Mouse (Mus musculus): ENCODE measurements around the gene Il6ra. TPM values are rescaled to one million over a fixed set of nuclear protein-coding genes. Genes with fewer than 3 reads are reported as not detected.

Il6ra gene
- polyA plus RNA-seq, 1 experiment from 2014 or later = 2.3 TPM

GRCm38 (mm10) chr3:89948655-89949054 lies 35.7 kb upstream of the Il6ra start:
- no peak overlapping the region for H3K9ac ChIP-seq (ENCODE audit: low read depth, low read length)
- peaks cover 98% of the 10 kb centered on the region for H3K36me3 ChIP-seq (ENCODE audit: control insufficient read depth, insufficient read depth, low read length)
- H3K27me3 ChIP-seq (replicated peaks; ENCODE audit: control insufficient read depth, insufficient read depth, low read length) = no peaks in the 10 kb centered on the region
- no peak for DNase-seq (ENCODE audit: low spot score)
- H3K4me2 ChIP-seq (ENCODE audit: low read depth, low read length) = no peak overlapping the region
- H3K27ac ChIP-seq (replicated peaks; ENCODE audit: low read depth, low read length) = no peak overlapping the region
- no peak for ATAC-seq (ENCODE audit: low read depth)
- H3K9me3 ChIP-seq (ENCODE audit: control insufficient read depth, low read length) = no peaks in the 10 kb centered on the region
- WGBS = 88% methylated on average over 6 of the region's 6 CpGs
- H3K4me3 ChIP-seq (ENCODE audit: low read depth, low read length) = no peak overlapping the region
- no peaks in the 10 kb centered on the region for H3K4me1 ChIP-seq (ENCODE audit: control insufficient read depth, insufficient read depth, low read length)

- Histone ChIP-seq H3K36me3 (ENCODE audit: control insufficient read depth, insufficient read depth, low read length) (peaks cover 100% of the 10 kb centered on the region), H3K4me3 (ENCODE audit: low read depth, low read length) (no peak overlapping the region), H3K4me2 (ENCODE audit: low read depth, low read length) (no peak overlapping the region), H3K9me3 (ENCODE audit: control insufficient read depth, low read length) (no peaks in the 10 kb centered on the region), H3K9ac (ENCODE audit: low read depth, low read length) (no peak overlapping the region), H3K27me3 (replicated peaks; ENCODE audit: control insufficient read depth, insufficient read depth, low read length) (no peaks in the 10 kb centered on the region), H3K27ac (replicated peaks; ENCODE audit: low read depth, low read length) (no peak overlapping the region), H3K4me1 (ENCODE audit: control insufficient read depth, insufficient read depth, low read length) (no peaks in the 10 kb centered on the region)
- 84% methylated on average over 11 of the region's 11 CpGs for WGBS
- DNase-seq (ENCODE audit: low spot score) (no peak), ATAC-seq (ENCODE audit: low read depth) (no peak)
Measured at GRCm38 (mm10) chr3:89948021-89948420, 35.0 kb upstream of the Il6ra start.

GRCm38 (mm10) chr3:89945026-89945425 lies 32.0 kb upstream of the Il6ra start:
- no peaks in the 10 kb centered on the region for H3K4me1 ChIP-seq (ENCODE audit: control insufficient read depth, insufficient read depth, low read length)
- no peak overlapping the region for H3K27ac ChIP-seq (replicated peaks; ENCODE audit: low read depth, low read length)
- H3K9me3 ChIP-seq (ENCODE audit: control insufficient read depth, low read length) = no peaks in the 10 kb centered on the region
- WGBS = 86% methylated on average over 8 of the region's 8 CpGs
- no peak overlapping the region for H3K4me2 ChIP-seq (ENCODE audit: low read depth, low read length)
- H3K4me3 ChIP-seq (ENCODE audit: low read depth, low read length) = no peak overlapping the region
- peaks cover 100% of the 10 kb centered on the region for H3K36me3 ChIP-seq (ENCODE audit: control insufficient read depth, insufficient read depth, low read length)
- no peak overlapping the region for H3K9ac ChIP-seq (ENCODE audit: low read depth, low read length)
- no peaks in the 10 kb centered on the region for H3K27me3 ChIP-seq (replicated peaks; ENCODE audit: control insufficient read depth, insufficient read depth, low read length)
- no peak for DNase-seq (ENCODE audit: low spot score)
- ATAC-seq (ENCODE audit: low read depth) = no peak

- no peaks in the 10 kb centered on the region for H3K4me1 ChIP-seq (ENCODE audit: control insufficient read depth, insufficient read depth, low read length)
- 96% methylated on average over 9 of the region's 9 CpGs for WGBS
- H3K4me2 ChIP-seq (ENCODE audit: low read depth, low read length) = no peak overlapping the region
- no peak overlapping the region for H3K27ac ChIP-seq (replicated peaks; ENCODE audit: low read depth, low read length)
- peaks cover 95% of the 10 kb centered on the region for H3K36me3 ChIP-seq (ENCODE audit: control insufficient read depth, insufficient read depth, low read length)
- ATAC-seq (ENCODE audit: low read depth) = no peak
- no peak for DNase-seq (ENCODE audit: low spot score)
- no peaks in the 10 kb centered on the region for H3K27me3 ChIP-seq (replicated peaks; ENCODE audit: control insufficient read depth, insufficient read depth, low read length)
- H3K9me3 ChIP-seq (ENCODE audit: control insufficient read depth, low read length) = no peaks in the 10 kb centered on the region
- no peak overlapping the region for H3K4me3 ChIP-seq (ENCODE audit: low read depth, low read length)
- H3K9ac ChIP-seq (ENCODE audit: low read depth, low read length) = no peak overlapping the region
Measured at GRCm38 (mm10) chr3:89942894-89943293, 29.9 kb upstream of the Il6ra start.

- 93% methylated on average over 3 of the region's 3 CpGs for WGBS
- no peaks in the 10 kb centered on the region for H3K27me3 ChIP-seq (replicated peaks; ENCODE audit: control insufficient read depth, insufficient read depth, low read length)
- no peak overlapping the region for H3K27ac ChIP-seq (replicated peaks; ENCODE audit: low read depth, low read length)
- ATAC-seq (ENCODE audit: low read depth) (0 out of 2 replicates have a peak, but pooled peaks have one; percentile 18), DNase-seq (ENCODE audit: low spot score) (no peak)
- H3K4me2 ChIP-seq (ENCODE audit: low read depth, low read length) = no peak overlapping the region
- peaks cover 6% of the 10 kb centered on the region; the same call in 1 of the 2 replicates for H3K9me3 ChIP-seq (ENCODE audit: control insufficient read depth, low read length)
- no peaks in the 10 kb centered on the region for H3K4me1 ChIP-seq (ENCODE audit: control insufficient read depth, insufficient read depth, low read length)
- H3K9ac ChIP-seq (ENCODE audit: low read depth, low read length) = no peak overlapping the region
- peaks cover 58% of the 10 kb centered on the region for H3K36me3 ChIP-seq (ENCODE audit: control insufficient read depth, insufficient read depth, low read length)
- no peak overlapping the region for H3K4me3 ChIP-seq (ENCODE audit: low read depth, low read length)
Measured at GRCm38 (mm10) chr3:89936495-89936894, 23.5 kb upstream of the Il6ra start.

- DNase-seq (ENCODE audit: low spot score) (no peak), ATAC-seq (ENCODE audit: low read depth) (no peak)
- H3K4me1 ChIP-seq (ENCODE audit: control insufficient read depth, insufficient read depth, low read length) = no peaks in the 10 kb centered on the region
- H3K4me2 ChIP-seq (ENCODE audit: low read depth, low read length) = no peak overlapping the region
- H3K27me3 ChIP-seq (replicated peaks; ENCODE audit: control insufficient read depth, insufficient read depth, low read length) = no peaks in the 10 kb centered on the region
- peaks cover 6% of the 10 kb centered on the region; the same call in 1 of the 2 replicates for H3K9me3 ChIP-seq (ENCODE audit: control insufficient read depth, low read length)
- no peak overlapping the region for H3K27ac ChIP-seq (replicated peaks; ENCODE audit: low read depth, low read length)
- H3K4me3 ChIP-seq (ENCODE audit: low read depth, low read length) = no peak overlapping the region
- WGBS = 90% methylated on average over 2 of the region's 2 CpGs
- no peak overlapping the region for H3K9ac ChIP-seq (ENCODE audit: low read depth, low read length)
- peaks cover 28% of the 10 kb centered on the region for H3K36me3 ChIP-seq (ENCODE audit: control insufficient read depth, insufficient read depth, low read length)
Measured at GRCm38 (mm10) chr3:89932925-89933324, 19.9 kb upstream of the Il6ra start.

GRCm38 (mm10) chr3:89928956-89929355 lies 16.0 kb upstream of the Il6ra start:
- no peak overlapping the region for H3K9ac ChIP-seq (ENCODE audit: low read depth, low read length)
- DNase-seq (ENCODE audit: low spot score) = no peak
- H3K27ac ChIP-seq (replicated peaks; ENCODE audit: low read depth, low read length) = no peak overlapping the region
- H3K4me1 ChIP-seq (ENCODE audit: control insufficient read depth, insufficient read depth, low read length) = no peaks in the 10 kb centered on the region
- H3K36me3 ChIP-seq (ENCODE audit: control insufficient read depth, insufficient read depth, low read length) = 0 out of 2 replicates have a peak, but pooled peaks cover 3% of the 10 kb centered on the region
- no peak for ATAC-seq (ENCODE audit: low read depth)
- peaks cover 4% of the 10 kb centered on the region; the same call in 1 of the 2 replicates for H3K9me3 ChIP-seq (ENCODE audit: control insufficient read depth, low read length)
- 63% methylated on average over 4 of the region's 4 CpGs for WGBS
- H3K4me2 ChIP-seq (ENCODE audit: low read depth, low read length) = no peak overlapping the region
- H3K4me3 ChIP-seq (ENCODE audit: low read depth, low read length) = no peak overlapping the region
- no peaks in the 10 kb centered on the region for H3K27me3 ChIP-seq (replicated peaks; ENCODE audit: control insufficient read depth, insufficient read depth, low read length)

- DNase-seq (ENCODE audit: low spot score) (no peak), ATAC-seq (ENCODE audit: low read depth) (no peak)
- Histone ChIP-seq H3K27ac (replicated peaks; ENCODE audit: low read depth, low read length) (no peak overlapping the region), H3K27me3 (replicated peaks; ENCODE audit: control insufficient read depth, insufficient read depth, low read length) (no peaks in the 10 kb centered on the region), H3K9ac (ENCODE audit: low read depth, low read length) (no peak overlapping the region), H3K4me3 (ENCODE audit: low read depth, low read length) (no peak overlapping the region), H3K4me1 (ENCODE audit: control insufficient read depth, insufficient read depth, low read length) (no peaks in the 10 kb centered on the region), H3K36me3 (ENCODE audit: control insufficient read depth, insufficient read depth, low read length) (no peaks in the 10 kb centered on the region), H3K4me2 (ENCODE audit: low read depth, low read length) (no peak overlapping the region), H3K9me3 (ENCODE audit: control insufficient read depth, low read length) (no peaks in the 10 kb centered on the region)
- WGBS = 96% methylated on average over 1 of the region's 1 CpGs
Measured at GRCm38 (mm10) chr3:89926440-89926839, 13.4 kb upstream of the Il6ra start.

- Histone ChIP-seq H3K9ac (ENCODE audit: low read depth, low read length) (no peak overlapping the region), H3K4me2 (ENCODE audit: low read depth, low read length) (no peak overlapping the region), H3K27me3 (replicated peaks; ENCODE audit: control insufficient read depth, insufficient read depth, low read length) (no peaks in the 10 kb centered on the region), H3K4me3 (ENCODE audit: low read depth, low read length) (no peak overlapping the region), H3K4me1 (ENCODE audit: control insufficient read depth, insufficient read depth, low read length) (no peaks in the 10 kb centered on the region), H3K9me3 (ENCODE audit: control insufficient read depth, low read length) (no peaks in the 10 kb centered on the region), H3K27ac (replicated peaks; ENCODE audit: low read depth, low read length) (no peak overlapping the region), H3K36me3 (ENCODE audit: control insufficient read depth, insufficient read depth, low read length) (no peaks in the 10 kb centered on the region)
- WGBS = 66% methylated on average over 6 of the region's 6 CpGs
- DNase-seq (ENCODE audit: low spot score) (no peak), ATAC-seq (ENCODE audit: low read depth) (no peak)
Measured at GRCm38 (mm10) chr3:89920711-89921110, 7.7 kb upstream of the Il6ra start.
